Mouse (Mus musculus): Measurements from ENCODE around the gene Slc30a2. TPM values are rescaled to one million over a fixed set of nuclear protein-coding genes. Genes with fewer than 3 reads are reported as not detected.

Gene Slc30a2
- polyA plus RNA-seq, 1 experiment, result 0.35 TPM

DNA sequence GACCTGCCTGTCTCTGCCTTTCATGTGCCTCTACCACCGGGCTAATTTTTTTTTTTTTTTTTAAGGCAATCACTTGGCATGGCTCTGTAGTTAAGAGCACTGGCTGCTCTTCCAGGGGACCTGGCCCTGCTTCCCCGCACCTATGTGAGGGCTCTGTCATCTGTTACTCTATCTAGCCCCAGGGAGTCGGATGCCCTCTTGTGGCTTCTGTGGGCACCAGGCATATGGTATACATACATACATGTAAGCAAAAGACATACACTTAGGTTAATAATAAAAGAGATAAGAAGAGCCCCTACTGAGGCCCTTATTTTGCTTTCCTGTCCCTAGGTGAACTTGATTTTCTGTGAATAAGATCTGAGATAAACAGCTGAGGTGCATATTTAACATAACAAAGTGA lies 1.6 kb downstream of the Slc30a2 start:
- Histone ChIP-seq H3K36me3 (ENCODE audit: control insufficient read depth, insufficient read depth) (no peaks in the 10 kb centered on the region), H3K27me3 (ENCODE audit: control insufficient read depth, insufficient read depth, insufficient read length) (peaks cover 42% of the 10 kb centered on the region), H3K4me3 (no peak overlapping the region), H3K79me2 (ENCODE audit: control insufficient read depth, insufficient read depth) (no peaks in the 10 kb centered on the region), H3K4me2 (ENCODE audit: low read depth) (no peak overlapping the region), H3ac (ENCODE audit: control insufficient read depth, insufficient read length) (no peak overlapping the region)
- TF ChIP-seq SRF (IDR thresholded peaks at IDR 0.05; ENCODE audit: control insufficient read depth, insufficient read length, low read depth) (no peak), USF1 (IDR thresholded peaks at IDR 0.05; ENCODE audit: low read depth) (no peak), MAX (IDR thresholded peaks at IDR 0.05; ENCODE audit: low read depth) (no peak)

DNA sequence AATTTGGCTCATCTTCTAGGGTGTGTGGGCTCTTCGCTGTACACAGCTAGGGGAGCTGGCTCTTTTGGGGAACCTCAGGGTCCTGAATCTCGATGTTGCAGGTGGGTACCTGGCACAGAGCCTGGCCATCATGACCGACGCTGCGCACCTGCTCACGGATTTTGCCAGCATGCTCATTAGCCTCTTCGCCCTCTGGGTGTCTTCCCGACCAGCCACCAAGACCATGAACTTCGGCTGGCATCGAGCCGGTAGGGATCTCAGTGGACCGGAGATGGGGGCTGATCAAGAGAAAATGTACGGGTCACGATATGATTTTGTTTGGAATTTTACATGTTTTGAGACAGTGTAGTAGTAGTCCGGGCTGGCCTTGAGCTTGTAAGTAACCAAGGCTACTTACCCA lies 2.8 kb downstream of the Slc30a2 start:
- no peaks in the 10 kb centered on the region for H3K79me2 ChIP-seq (ENCODE audit: control insufficient read depth, insufficient read depth)
- H3K36me3 ChIP-seq (ENCODE audit: control insufficient read depth, insufficient read depth), result no peaks in the 10 kb centered on the region
- no peak overlapping the region for H3ac ChIP-seq (ENCODE audit: control insufficient read depth, insufficient read length)
- no peak for TF ChIP-seq POLR2A (IDR thresholded peaks at IDR 0.05; ENCODE audit: insufficient read length, low read depth)
- no peak for TF ChIP-seq SRF (IDR thresholded peaks at IDR 0.05; ENCODE audit: control insufficient read depth, insufficient read length, low read depth)
- TF ChIP-seq USF1 (IDR thresholded peaks at IDR 0.05; ENCODE audit: low read depth), result no peak
- TF ChIP-seq MYOG (IDR thresholded peaks at IDR 0.05; ENCODE audit: control insufficient read depth in 1 of 3, insufficient read depth in 1 of 3, insufficient read length in 2 of 3, low read depth in 2 of 3), result no peak
- TF ChIP-seq REST (IDR thresholded peaks at IDR 0.05; ENCODE audit: insufficient read depth, insufficient read length), result no peak
- no peak for TF ChIP-seq TCF12 (IDR thresholded peaks at IDR 0.05; ENCODE audit: insufficient read depth, poor library complexity, severe bottlenecking)
- no peak for TF ChIP-seq CEBPB (IDR thresholded peaks at IDR 0.05; ENCODE audit: insufficient read depth, poor library complexity, severe bottlenecking)
- no peak for TF ChIP-seq TCF3 (IDR thresholded peaks at IDR 0.05; ENCODE audit: insufficient read length, low read depth)
- TF ChIP-seq MYOD1 (IDR thresholded peaks at IDR 0.05; ENCODE audit: control insufficient read depth in 1 of 3, insufficient read length in 2 of 3, low read depth in 2 of 3), result no peak
- no peak for TF ChIP-seq POLR2AphosphoS2 (IDR thresholded peaks at IDR 0.05; ENCODE audit: insufficient read length, low read depth)
- TF ChIP-seq MAX (IDR thresholded peaks at IDR 0.05; ENCODE audit: low read depth), result no peak
- no peak for TF ChIP-seq E2F4 (IDR thresholded peaks at IDR 0.05; ENCODE audit: insufficient read depth)
- no peak overlapping the region for H3K4me3 ChIP-seq
- no peak overlapping the region for H3K4me2 ChIP-seq (ENCODE audit: low read depth)
- peaks cover 42% of the 10 kb centered on the region for H3K27me3 ChIP-seq (ENCODE audit: control insufficient read depth, insufficient read depth, insufficient read length)

DNA sequence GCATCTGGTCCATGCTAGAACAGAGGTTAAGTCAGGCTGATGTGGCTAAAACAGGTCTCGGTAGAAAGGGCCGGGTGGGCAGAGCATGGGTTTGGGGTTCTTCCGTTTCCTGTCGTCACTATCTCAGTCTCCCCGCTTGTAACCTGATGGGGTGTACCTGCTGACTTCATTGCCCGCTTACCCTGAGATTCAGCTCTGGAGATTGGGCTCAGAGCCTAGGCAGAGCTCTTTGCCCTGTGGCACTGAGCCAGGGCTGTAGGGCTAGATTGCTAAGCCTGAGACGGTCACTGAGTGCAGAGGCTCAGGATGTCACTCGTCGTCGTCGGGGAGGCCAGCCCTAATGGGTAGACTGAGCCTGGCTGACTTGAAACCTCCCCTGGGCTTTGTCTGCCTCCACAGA lies 5.1 kb downstream of the Slc30a2 start:
- Histone ChIP-seq H3K4me3 (no peak overlapping the region), H3K27me3 (ENCODE audit: control insufficient read depth, insufficient read depth, insufficient read length) (peaks cover 27% of the 10 kb centered on the region), H3ac (ENCODE audit: control insufficient read depth, insufficient read length) (no peak overlapping the region), H3K4me2 (ENCODE audit: low read depth) (no peak overlapping the region), H3K79me2 (ENCODE audit: control insufficient read depth, insufficient read depth) (no peaks in the 10 kb centered on the region), H3K36me3 (ENCODE audit: control insufficient read depth, insufficient read depth) (no peaks in the 10 kb centered on the region)
- TF ChIP-seq CEBPB (IDR thresholded peaks at IDR 0.05; ENCODE audit: insufficient read depth, poor library complexity, severe bottlenecking) (no peak), E2F4 (IDR thresholded peaks at IDR 0.05; ENCODE audit: insufficient read depth) (no peak), USF1 (IDR thresholded peaks at IDR 0.05; ENCODE audit: low read depth) (no peak), POLR2A (IDR thresholded peaks at IDR 0.05; ENCODE audit: insufficient read length, low read depth) (no peak), POLR2AphosphoS2 (IDR thresholded peaks at IDR 0.05; ENCODE audit: insufficient read length, low read depth) (no peak), TCF12 (IDR thresholded peaks at IDR 0.05; ENCODE audit: insufficient read depth, poor library complexity, severe bottlenecking) (no peak), SRF (IDR thresholded peaks at IDR 0.05; ENCODE audit: control insufficient read depth, insufficient read length, low read depth) (no peak), MYOD1 (IDR thresholded peaks at IDR 0.05; ENCODE audit: control insufficient read depth in 1 of 3, insufficient read length in 2 of 3, low read depth in 2 of 3) (no peak), MAX (IDR thresholded peaks at IDR 0.05; ENCODE audit: low read depth) (no peak)

DNA sequence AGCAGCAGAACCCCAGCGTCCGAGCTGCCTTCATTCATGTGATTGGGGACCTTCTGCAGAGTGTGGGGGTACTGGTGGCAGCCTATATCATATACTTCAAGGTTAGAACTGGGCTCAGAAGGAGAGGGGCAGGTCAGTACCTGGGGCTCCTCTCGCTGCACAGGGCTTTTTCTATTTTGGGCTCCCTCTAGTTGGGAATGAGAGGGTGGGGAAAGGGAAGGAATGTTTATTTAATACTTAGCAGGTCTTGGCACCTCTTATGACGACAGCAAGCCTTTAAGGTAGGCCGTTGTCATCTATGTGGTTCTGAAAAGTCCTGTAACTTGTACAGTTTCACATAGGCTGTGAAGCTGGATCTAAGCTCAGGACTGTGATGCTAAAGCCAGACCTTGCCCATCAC lies 5.6 kb downstream of the Slc30a2 start:
- no peak overlapping the region for H3K4me2 ChIP-seq (ENCODE audit: low read depth)
- H3K79me2 ChIP-seq (ENCODE audit: control insufficient read depth, insufficient read depth), result no peaks in the 10 kb centered on the region
- peaks cover 22% of the 10 kb centered on the region for H3K27me3 ChIP-seq (ENCODE audit: control insufficient read depth, insufficient read depth, insufficient read length)
- no peaks in the 10 kb centered on the region for H3K36me3 ChIP-seq (ENCODE audit: control insufficient read depth, insufficient read depth)
- H3K4me3 ChIP-seq, result no peak overlapping the region
- TF ChIP-seq E2F4 (IDR thresholded peaks at IDR 0.05; ENCODE audit: insufficient read depth) (no peak), TCF12 (IDR thresholded peaks at IDR 0.05; ENCODE audit: insufficient read depth, poor library complexity, severe bottlenecking) (no peak), CEBPB (IDR thresholded peaks at IDR 0.05; ENCODE audit: insufficient read depth, poor library complexity, severe bottlenecking) (no peak), SRF (IDR thresholded peaks at IDR 0.05; ENCODE audit: control insufficient read depth, insufficient read length, low read depth) (no peak), MAX (IDR thresholded peaks at IDR 0.05; ENCODE audit: low read depth) (no peak), TCF3 (IDR thresholded peaks at IDR 0.05; ENCODE audit: insufficient read length, low read depth) (no peak), POLR2A (IDR thresholded peaks at IDR 0.05; ENCODE audit: insufficient read length, low read depth) (no peak), POLR2AphosphoS2 (IDR thresholded peaks at IDR 0.05; ENCODE audit: insufficient read length, low read depth) (no peak), MYOD1 (IDR thresholded peaks at IDR 0.05; ENCODE audit: control insufficient read depth in 1 of 3, insufficient read length in 2 of 3, low read depth in 2 of 3) (no peak), REST (IDR thresholded peaks at IDR 0.05; ENCODE audit: insufficient read depth, insufficient read length) (no peak), MYOG (IDR thresholded peaks at IDR 0.05; ENCODE audit: control insufficient read depth in 1 of 3, insufficient read depth in 1 of 3, insufficient read length in 2 of 3, low read depth in 2 of 3) (no peak), USF1 (IDR thresholded peaks at IDR 0.05; ENCODE audit: low read depth) (no peak)
- no peak overlapping the region for H3ac ChIP-seq (ENCODE audit: control insufficient read depth, insufficient read length)

DNA sequence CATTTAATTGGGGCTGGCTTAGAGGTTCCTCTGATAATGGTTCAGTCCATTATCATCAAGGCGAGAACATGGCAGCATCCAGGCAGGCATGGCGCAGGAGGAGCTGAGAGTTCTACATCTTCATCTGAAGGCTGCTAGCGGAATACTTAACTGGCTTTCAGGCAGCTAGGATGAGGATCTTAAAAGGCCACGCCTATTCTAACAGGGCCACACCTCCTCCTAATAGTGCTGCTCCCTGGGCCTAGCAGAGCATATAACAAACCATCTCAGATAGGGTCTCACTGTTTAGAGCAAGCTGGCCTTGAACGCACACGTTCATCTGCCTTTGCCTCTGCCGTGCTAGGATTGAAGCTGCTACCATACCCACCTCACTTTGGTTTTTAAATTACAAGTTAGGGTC lies 6.8 kb downstream of the Slc30a2 start:
- no peak for TF ChIP-seq SRF (IDR thresholded peaks at IDR 0.05; ENCODE audit: control insufficient read depth, insufficient read length, low read depth)
- TF ChIP-seq MAX (IDR thresholded peaks at IDR 0.05; ENCODE audit: low read depth), result no peak
- no peak for TF ChIP-seq MYOD1 (IDR thresholded peaks at IDR 0.05; ENCODE audit: control insufficient read depth in 1 of 3, insufficient read length in 2 of 3, low read depth in 2 of 3)
- TF ChIP-seq E2F4 (IDR thresholded peaks at IDR 0.05; ENCODE audit: insufficient read depth), result no peak
- no peak for TF ChIP-seq MYOG (IDR thresholded peaks at IDR 0.05; ENCODE audit: control insufficient read depth in 1 of 3, insufficient read depth in 1 of 3, insufficient read length in 2 of 3, low read depth in 2 of 3)
- TF ChIP-seq POLR2A (IDR thresholded peaks at IDR 0.05; ENCODE audit: insufficient read length, low read depth), result no peak
- TF ChIP-seq POLR2AphosphoS2 (IDR thresholded peaks at IDR 0.05; ENCODE audit: insufficient read length, low read depth), result no peak
- no peak for TF ChIP-seq CEBPB (IDR thresholded peaks at IDR 0.05; ENCODE audit: insufficient read depth, poor library complexity, severe bottlenecking)
- no peak for TF ChIP-seq TCF3 (IDR thresholded peaks at IDR 0.05; ENCODE audit: insufficient read length, low read depth)
- H3K79me2 ChIP-seq (ENCODE audit: control insufficient read depth, insufficient read depth), result no peaks in the 10 kb centered on the region
- H3ac ChIP-seq (ENCODE audit: control insufficient read depth, insufficient read length), result no peak overlapping the region
- H3K27me3 ChIP-seq (ENCODE audit: control insufficient read depth, insufficient read depth, insufficient read length), result peaks cover 16% of the 10 kb centered on the region
- H3K4me3 ChIP-seq, result no peak overlapping the region
- no peaks in the 10 kb centered on the region for H3K36me3 ChIP-seq (ENCODE audit: control insufficient read depth, insufficient read depth)
- H3K4me2 ChIP-seq (ENCODE audit: low read depth), result no peak overlapping the region

All from myocyte (in vitro differentiated cells).